Mouse (Mus musculus) cerebral cortex, adult 2 months (tissue): ENCODE results near the gene Fam122a.

ENCODE experiments used
- WGBS: fragments of 180-500 bp; shearing (Covaris S2); methylation state at CpG from one replicate; pipeline ENCODE4 v1.1.7; 2018; 5-methylcytosine and 5-hydroxymethylcytosine counted together

The Fam122a gene

GRCm38 (mm10) chr19:24428011-24428410 is 49.1 kb downstream of the Fam122a start:
- WGBS: 95% methylated on average over 3 of the region's 3 CpGs

GRCm38 (mm10) chr19:24427258-24427657 is 49.9 kb downstream of the Fam122a start:
- 80% methylated on average over 4 of the region's 4 CpGs for WGBS

- 86% methylated on average over 7 of the region's 7 CpGs for WGBS
Observed at GRCm38 (mm10) chr19:24426759-24427181, 50.4 kb downstream of the Fam122a start.
